Mouse (Mus musculus): ENCODE results near the gene Shc3. TPM values are rescaled to one million over a fixed set of nuclear protein-coding genes. Genes with fewer than 3 reads are reported as not detected.
A peak's percentile ranks its signal among the peaks of the same experiment; 100 is the strongest.

Shc3 gene
- polyA plus RNA-seq, 1 experiment = 0.16 TPM

DNA sequence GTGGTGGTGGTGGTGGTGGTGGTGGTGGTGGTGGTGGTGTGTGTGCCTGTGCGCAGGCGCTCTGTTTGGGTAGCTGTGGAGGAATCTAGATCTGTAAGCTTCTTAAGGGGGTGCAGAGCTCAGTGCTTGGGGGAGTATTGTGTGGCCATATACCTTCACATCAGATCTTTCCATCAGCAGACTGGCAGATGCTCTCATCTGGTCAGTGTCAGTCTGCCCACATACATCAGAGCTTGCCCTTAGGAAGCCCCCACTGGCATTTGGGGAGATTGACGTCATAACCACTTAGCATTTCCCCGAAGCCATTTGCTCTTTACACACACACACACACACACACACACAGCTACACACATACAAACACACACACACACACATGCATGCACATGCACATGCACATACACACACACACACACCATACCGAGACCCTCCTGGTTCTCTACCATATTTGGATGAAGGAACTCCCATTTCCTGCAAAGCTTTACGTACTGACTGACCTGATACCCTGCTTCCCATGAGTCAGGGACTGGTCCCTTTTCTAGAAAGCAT lies 159.2 kb downstream of the Shc3 start:
- H3K79me2 ChIP-seq (ENCODE audit: control insufficient read depth, insufficient read depth) = peaks cover 12% of the 10 kb centered on the region
- no peak overlapping the region for H3K4me3 ChIP-seq (ENCODE audit: insufficient read depth, poor library complexity, severe bottlenecking)
- no peaks in the 10 kb centered on the region for H3K27me3 ChIP-seq (ENCODE audit: control insufficient read depth, insufficient read depth, insufficient read length)
- H3K36me3 ChIP-seq (ENCODE audit: control insufficient read depth, insufficient read depth) = peaks cover 6% of the 10 kb centered on the region
- no peak overlapping the region for H3ac ChIP-seq (ENCODE audit: control insufficient read depth, insufficient read length, low read depth)
- no peak for TF ChIP-seq MYOG (IDR thresholded peaks at IDR 0.05; ENCODE audit: control insufficient read depth, extremely low read depth, insufficient read length)
- TF ChIP-seq CEBPB (IDR thresholded peaks at IDR 0.05; ENCODE audit: low read depth) = no peak
- no peak for TF ChIP-seq USF1 (IDR thresholded peaks at IDR 0.05; ENCODE audit: low read depth)
- TF ChIP-seq CTCF (IDR thresholded peaks at IDR 0.05; ENCODE audit: control insufficient read depth, insufficient read depth, insufficient read length) = no peak
- no peak for TF ChIP-seq MYOD1 (IDR thresholded peaks at IDR 0.05; ENCODE audit: control insufficient read depth, insufficient read length, low read depth)
- TF ChIP-seq MAX (IDR thresholded peaks at IDR 0.05) = no peak
- TF ChIP-seq FOSL1 (IDR thresholded peaks at IDR 0.05; ENCODE audit: insufficient read depth, low read length, poor library complexity, severe bottlenecking) = no peak
- H3K79me3 ChIP-seq (ENCODE audit: low read depth) = no peaks in the 10 kb centered on the region

DNA sequence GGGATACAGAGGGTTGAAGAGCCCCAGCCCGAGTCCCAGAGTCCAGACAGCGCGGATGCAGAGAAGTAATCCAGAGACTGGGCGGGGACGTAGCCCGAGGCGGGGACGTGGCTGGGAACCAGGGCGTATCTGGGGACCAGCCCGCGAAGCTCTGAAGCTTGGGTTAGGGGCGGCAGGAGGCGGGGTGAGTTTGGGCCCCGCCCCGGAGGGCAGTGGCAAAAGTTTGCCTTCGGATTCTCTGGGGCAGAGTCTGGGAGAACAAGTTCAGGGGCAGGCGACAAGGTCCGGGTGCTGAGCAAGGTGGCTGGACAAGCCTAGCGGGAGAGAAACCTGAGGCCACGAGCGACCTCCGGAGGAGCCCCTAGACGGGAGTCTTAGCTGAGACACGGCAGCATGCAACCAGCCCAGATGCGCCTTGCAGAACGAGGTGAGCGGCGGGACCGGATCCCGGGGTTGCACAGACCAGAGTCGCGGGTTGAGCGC lies 160.7 kb downstream of the Shc3 start, which contains the start of gene S1pr3:
Gene S1pr3, plus strand, starts transcription at position 121 of the 483 bp plus-strand sequence.
- no peaks in the 10 kb centered on the region for H3K79me3 ChIP-seq (ENCODE audit: low read depth)

DNA sequence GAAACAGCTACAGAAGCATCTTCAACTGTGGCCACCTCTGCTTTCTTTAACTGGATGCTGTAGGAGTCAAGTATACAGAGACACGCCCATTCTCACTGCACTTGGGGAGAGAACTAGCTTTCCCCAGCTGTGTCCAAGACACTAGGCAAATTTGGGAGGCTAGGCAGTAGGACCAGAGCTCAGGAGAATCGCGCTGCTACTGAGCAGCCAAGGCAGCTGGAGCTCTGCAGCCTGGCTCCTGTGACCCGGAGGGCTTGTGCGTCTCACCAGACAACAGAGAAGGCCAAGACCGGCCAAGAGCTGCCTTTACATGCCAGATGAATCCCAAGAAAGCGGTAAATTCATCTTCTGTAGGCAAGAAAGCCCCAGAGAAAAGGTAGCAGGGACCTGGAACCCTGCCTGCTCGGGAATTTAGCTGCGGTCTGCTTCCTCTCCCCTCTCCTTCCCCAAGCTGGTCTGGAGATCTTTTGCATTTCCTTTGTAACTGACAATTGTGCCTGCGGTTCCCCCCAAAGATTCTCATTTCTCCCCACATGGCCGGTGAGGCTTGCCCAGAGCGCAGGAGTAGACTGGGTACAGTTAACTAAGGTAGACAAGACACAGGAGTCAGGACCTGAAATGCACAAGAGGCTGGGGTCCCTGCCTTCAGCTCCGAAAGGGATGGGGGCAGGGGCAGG lies 161.5 kb downstream of the Shc3 start:
- Histone ChIP-seq H3K79me2 (ENCODE audit: control insufficient read depth, insufficient read depth) (peaks cover 12% of the 10 kb centered on the region), H3K79me3 (ENCODE audit: low read depth) (no peaks in the 10 kb centered on the region), H3K27me3 (ENCODE audit: control insufficient read depth, insufficient read depth, insufficient read length) (no peaks in the 10 kb centered on the region), H3K4me3 (ENCODE audit: insufficient read depth, poor library complexity, severe bottlenecking) (no peak overlapping the region), H3K36me3 (ENCODE audit: control insufficient read depth, insufficient read depth) (no peaks in the 10 kb centered on the region), H3ac (ENCODE audit: control insufficient read depth, insufficient read length, low read depth) (no peak overlapping the region)
- TF ChIP-seq CEBPB (IDR thresholded peaks at IDR 0.05; ENCODE audit: low read depth) (no peak), MAX (IDR thresholded peaks at IDR 0.05) (no peak), MYOG (IDR thresholded peaks at IDR 0.05; ENCODE audit: control insufficient read depth, extremely low read depth, insufficient read length) (no peak), FOSL1 (IDR thresholded peaks at IDR 0.05; ENCODE audit: insufficient read depth, low read length, poor library complexity, severe bottlenecking) (no peak), MYOD1 (IDR thresholded peaks at IDR 0.05; ENCODE audit: control insufficient read depth, insufficient read length, low read depth) (no peak), USF1 (IDR thresholded peaks at IDR 0.05; ENCODE audit: low read depth) (no peak), CTCF (IDR thresholded peaks at IDR 0.05; ENCODE audit: control insufficient read depth, insufficient read depth, insufficient read length) (no peak)

More for the DNA sequence above, 160.7 kb downstream of the Shc3 start, which contains the start of gene S1pr3:
- H3K4me3 ChIP-seq (ENCODE audit: insufficient read depth, poor library complexity, severe bottlenecking) = peak within 1 kb of the TSS; percentile 33
- H3K79me2 ChIP-seq (ENCODE audit: control insufficient read depth, insufficient read depth) = peaks cover 12% of the 10 kb centered on the region
- no peaks in the 10 kb centered on the region for H3K36me3 ChIP-seq (ENCODE audit: control insufficient read depth, insufficient read depth)
- TF ChIP-seq MYOG (IDR thresholded peaks at IDR 0.05; ENCODE audit: control insufficient read depth, extremely low read depth, insufficient read length) (no peak), CTCF (IDR thresholded peaks at IDR 0.05; ENCODE audit: control insufficient read depth, insufficient read depth, insufficient read length) (no peak), CEBPB (IDR thresholded peaks at IDR 0.05; ENCODE audit: low read depth) (no peak), MAX (IDR thresholded peaks at IDR 0.05) (no peak), FOSL1 (IDR thresholded peaks at IDR 0.05; ENCODE audit: insufficient read depth, low read length, poor library complexity, severe bottlenecking) (no peak), MYOD1 (IDR thresholded peaks at IDR 0.05; ENCODE audit: control insufficient read depth, insufficient read length, low read depth) (no peak), USF1 (IDR thresholded peaks at IDR 0.05; ENCODE audit: low read depth) (no peak)
- H3ac ChIP-seq (ENCODE audit: control insufficient read depth, insufficient read length, low read depth) = peak within 1 kb of the TSS; percentile 43
- no peaks in the 10 kb centered on the region for H3K27me3 ChIP-seq (ENCODE audit: control insufficient read depth, insufficient read depth, insufficient read length)

DNA sequence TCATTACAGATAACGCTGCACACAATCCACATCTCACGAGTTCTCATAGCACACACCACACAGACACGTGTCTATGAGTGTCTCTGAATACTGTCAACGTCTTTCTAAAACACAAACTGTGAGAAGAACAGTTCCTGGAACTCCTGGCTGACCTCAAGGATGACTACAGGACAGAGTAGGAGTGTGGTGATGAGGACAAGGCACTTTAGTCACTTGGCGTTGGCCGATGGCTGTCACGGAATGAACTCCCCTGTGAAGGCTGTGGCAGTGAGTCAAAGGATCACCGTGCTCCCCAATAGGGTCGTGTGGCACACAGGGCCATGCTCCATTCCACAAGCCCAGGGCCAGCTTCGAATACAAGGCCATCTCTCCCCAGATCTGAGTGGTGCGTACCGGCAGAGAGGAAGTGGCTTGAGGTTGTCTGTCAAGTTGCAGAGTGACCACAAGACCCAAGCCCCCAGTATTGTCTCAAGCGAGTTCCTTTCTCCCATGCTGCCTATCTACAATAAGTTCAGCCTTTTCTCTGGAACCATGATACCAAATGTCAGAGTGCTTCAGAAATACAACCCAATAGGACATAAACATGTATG lies 163.4 kb downstream of the Shc3 start:
- TF ChIP-seq USF1 (IDR thresholded peaks at IDR 0.05; ENCODE audit: low read depth) = no peak
- TF ChIP-seq FOSL1 (IDR thresholded peaks at IDR 0.05; ENCODE audit: insufficient read depth, low read length, poor library complexity, severe bottlenecking) = no peak
- TF ChIP-seq MYOG (IDR thresholded peaks at IDR 0.05; ENCODE audit: control insufficient read depth, extremely low read depth, insufficient read length) = no peak
- TF ChIP-seq CEBPB (IDR thresholded peaks at IDR 0.05; ENCODE audit: low read depth) = no peak
- no peak for TF ChIP-seq CTCF (IDR thresholded peaks at IDR 0.05; ENCODE audit: control insufficient read depth, insufficient read depth, insufficient read length)
- TF ChIP-seq MYOD1 (IDR thresholded peaks at IDR 0.05; ENCODE audit: control insufficient read depth, insufficient read length, low read depth) = no peak
- no peak for TF ChIP-seq MAX (IDR thresholded peaks at IDR 0.05)
- Histone ChIP-seq H3K79me3 (ENCODE audit: low read depth) (no peaks in the 10 kb centered on the region), H3K36me3 (ENCODE audit: control insufficient read depth, insufficient read depth) (no peaks in the 10 kb centered on the region), H3K27me3 (ENCODE audit: control insufficient read depth, insufficient read depth, insufficient read length) (no peaks in the 10 kb centered on the region), H3K4me3 (ENCODE audit: insufficient read depth, poor library complexity, severe bottlenecking) (no peak overlapping the region), H3ac (ENCODE audit: control insufficient read depth, insufficient read length, low read depth) (no peak overlapping the region), H3K79me2 (ENCODE audit: control insufficient read depth, insufficient read depth) (peaks cover 4% of the 10 kb centered on the region)

DNA sequence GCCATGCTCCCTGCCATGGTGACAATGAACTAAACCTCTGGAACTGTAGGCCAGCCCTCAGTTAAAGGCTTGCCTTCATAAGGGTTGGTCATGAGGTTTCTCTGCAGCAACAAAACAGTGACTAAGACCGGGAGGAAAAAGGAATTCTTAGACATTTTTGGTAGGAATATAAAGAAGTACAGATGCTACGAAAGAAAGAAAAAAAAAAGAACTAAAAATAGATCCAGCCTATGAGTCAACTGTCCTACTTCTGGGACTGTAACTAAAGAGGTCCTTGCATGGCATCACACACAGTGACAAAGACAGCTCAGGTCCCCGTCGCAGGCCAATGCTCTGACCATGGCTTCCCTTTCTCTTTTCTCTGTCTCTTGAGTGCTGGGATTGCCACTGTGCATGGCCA lies 164.7 kb downstream of the Shc3 start:
- Histone ChIP-seq H3K36me3 (ENCODE audit: control insufficient read depth, insufficient read depth) (no peaks in the 10 kb centered on the region), H3K79me3 (ENCODE audit: low read depth) (no peaks in the 10 kb centered on the region), H3K4me3 (ENCODE audit: insufficient read depth, poor library complexity, severe bottlenecking) (no peak overlapping the region), H3ac (ENCODE audit: control insufficient read depth, insufficient read length, low read depth) (no peak overlapping the region), H3K27me3 (ENCODE audit: control insufficient read depth, insufficient read depth, insufficient read length) (no peaks in the 10 kb centered on the region), H3K79me2 (ENCODE audit: control insufficient read depth, insufficient read depth) (no peaks in the 10 kb centered on the region)
- TF ChIP-seq USF1 (IDR thresholded peaks at IDR 0.05; ENCODE audit: low read depth) (no peak), MYOD1 (IDR thresholded peaks at IDR 0.05; ENCODE audit: control insufficient read depth, insufficient read length, low read depth) (no peak), CTCF (IDR thresholded peaks at IDR 0.05; ENCODE audit: control insufficient read depth, insufficient read depth, insufficient read length) (no peak), MAX (IDR thresholded peaks at IDR 0.05) (no peak), MYOG (IDR thresholded peaks at IDR 0.05; ENCODE audit: control insufficient read depth, extremely low read depth, insufficient read length) (no peak), FOSL1 (IDR thresholded peaks at IDR 0.05; ENCODE audit: insufficient read depth, low read length, poor library complexity, severe bottlenecking) (no peak), CEBPB (IDR thresholded peaks at IDR 0.05; ENCODE audit: low read depth) (no peak)

Measured in C2C12 (cell line).